In the genomic region with DNA sequence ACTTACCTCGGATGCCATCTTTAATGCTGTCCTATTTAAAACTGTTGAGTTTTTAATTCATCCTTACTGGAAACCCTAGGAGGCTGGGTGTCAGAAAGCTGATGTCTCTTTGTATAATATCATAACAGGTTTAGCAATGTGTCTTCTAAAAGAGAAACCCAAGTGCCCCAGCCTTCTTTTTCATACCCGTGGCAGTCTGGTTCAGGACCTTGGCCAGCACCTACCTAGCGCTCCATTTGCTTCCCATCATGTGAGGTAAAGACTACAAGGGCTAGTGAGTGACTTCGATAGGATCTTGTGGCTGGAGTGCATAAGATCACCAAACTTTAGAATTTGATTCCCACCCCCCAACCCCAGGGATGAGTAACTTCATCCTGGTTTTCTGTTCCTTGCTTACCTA, we compare ENCODE assay signal across 12 mouse cellular contexts. TPM values are rescaled to one million over a fixed set of nuclear protein-coding genes. Genes with fewer than 3 reads are reported as not detected.
DNase-seq lines count a peak whose midpoint lies in the region; ATAC-seq and TF ChIP-seq lines count a peak whose summit lies in the region.
"Had no signal": no experiment of that assay in that cellular context is flagged by ENCODE, and none has a peak within 500 bp of the region (broad histone marks: within the 10 kb centered on the region; RNA-seq: fewer than 3 reads in every experiment).

No protein-coding gene starts in this region.

- WGBS in hindbrain, embryonic 14.5 days: 56% methylated on average over 4 of the region's 4 CpGs
- 70% methylated on average over 4 of the region's 4 CpGs for WGBS in hindbrain, embryonic 16.5 days
- WGBS in embryonic facial prominence, embryonic 11.5 days: 52% methylated on average over 4 of the region's 4 CpGs
- WGBS in midbrain, embryonic 14.5 days: 71% methylated on average over 4 of the region's 4 CpGs
- 56% methylated on average over 4 of the region's 4 CpGs for WGBS in forebrain, postnatal 0 days

- H3K27me3 ChIP-seq in hindbrain, embryonic 14.5 days (ENCODE audit: control insufficient read depth, insufficient read depth, low read length): no peaks in the 10 kb centered on the region
- H3K27me3 ChIP-seq in hindbrain, embryonic 16.5 days (replicated peaks; ENCODE audit: control insufficient read depth, insufficient read depth, low read length): no peaks in the 10 kb centered on the region
- H3K27me3 ChIP-seq in embryonic facial prominence, embryonic 11.5 days (ENCODE audit: control insufficient read depth, insufficient read depth, low read length): no peaks in the 10 kb centered on the region
- no peaks in the 10 kb centered on the region for H3K27me3 ChIP-seq in midbrain, embryonic 14.5 days (ENCODE audit: control insufficient read depth, insufficient read depth, low read length)
- no peaks in the 10 kb centered on the region for H3K27me3 ChIP-seq in forebrain, postnatal 0 days (ENCODE audit: insufficient read depth, low read length)
- H3K27me3 ChIP-seq: heart, embryonic 13.5 days had no signal

- H3K4me1 ChIP-seq in hindbrain, embryonic 14.5 days (replicated peaks; ENCODE audit: control insufficient read depth, insufficient read depth, low read length): no peaks in the 10 kb centered on the region
- no peaks in the 10 kb centered on the region for H3K4me1 ChIP-seq in hindbrain, embryonic 16.5 days (ENCODE audit: control insufficient read depth, insufficient read depth, low read depth, low read length)
- H3K4me1 ChIP-seq in embryonic facial prominence, embryonic 11.5 days (ENCODE audit: control insufficient read depth, insufficient read depth, low read length): no peaks in the 10 kb centered on the region
- H3K4me1 ChIP-seq in midbrain, embryonic 14.5 days (ENCODE audit: control insufficient read depth, insufficient read depth, low read length): no peaks in the 10 kb centered on the region
- no peaks in the 10 kb centered on the region for H3K4me1 ChIP-seq in forebrain, postnatal 0 days (ENCODE audit: insufficient read depth)
- H3K4me1 ChIP-seq: heart, embryonic 13.5 days had no signal

- no peak overlapping the region for H3K27ac ChIP-seq in hindbrain, embryonic 14.5 days
- no peak overlapping the region for H3K27ac ChIP-seq in hindbrain, embryonic 16.5 days (ENCODE audit: low read depth, low read length)
- no peak overlapping the region for H3K27ac ChIP-seq in embryonic facial prominence, embryonic 11.5 days (replicated peaks; ENCODE audit: low read depth, low read length)
- no peak overlapping the region for H3K27ac ChIP-seq in midbrain, embryonic 14.5 days (replicated peaks; ENCODE audit: low read depth, low read length)
- no peak overlapping the region for H3K27ac ChIP-seq in forebrain, postnatal 0 days (ENCODE audit: low read depth, low read length)
- H3K27ac ChIP-seq: heart, embryonic 13.5 days had no signal

- H3K9ac ChIP-seq in hindbrain, embryonic 14.5 days: no peak overlapping the region
- H3K9ac ChIP-seq in hindbrain, embryonic 16.5 days (ENCODE audit: low read depth, low read length): no peak overlapping the region
- H3K9ac ChIP-seq in embryonic facial prominence, embryonic 11.5 days (replicated peaks; ENCODE audit: low read length): no peak overlapping the region
- no peak overlapping the region for H3K9ac ChIP-seq in midbrain, embryonic 14.5 days (replicated peaks; ENCODE audit: low read length)
- H3K9ac ChIP-seq in forebrain, postnatal 0 days: no peak overlapping the region
- H3K9ac ChIP-seq: heart, embryonic 13.5 days had no signal

- no peak overlapping the region for H3K4me2 ChIP-seq in hindbrain, embryonic 14.5 days (replicated peaks)
- H3K4me2 ChIP-seq in hindbrain, embryonic 16.5 days (ENCODE audit: low read length): no peak overlapping the region
- no peak overlapping the region for H3K4me2 ChIP-seq in embryonic facial prominence, embryonic 11.5 days (ENCODE audit: low read depth, low read length)
- H3K4me2 ChIP-seq in midbrain, embryonic 14.5 days (ENCODE audit: low read length): no peak overlapping the region
- no peak overlapping the region for H3K4me2 ChIP-seq in forebrain, postnatal 0 days (ENCODE audit: low read depth)
- H3K4me2 ChIP-seq: heart, embryonic 13.5 days had no signal

- no peak for ATAC-seq in hindbrain, embryonic 14.5 days (ENCODE audit: low FRiP score)
- ATAC-seq in hindbrain, embryonic 16.5 days: no peak
- no peak for ATAC-seq in embryonic facial prominence, embryonic 11.5 days (replicated peaks; ENCODE audit: insufficient number of reproducible peaks, low FRiP score, low TSS enrichment, low read depth)
- ATAC-seq in midbrain, embryonic 14.5 days (ENCODE audit: low FRiP score, low TSS enrichment): no peak
- no peak for ATAC-seq in forebrain, postnatal 0 days
- ATAC-seq: midbrain, embryonic 16.5 days had no signal

- no peak overlapping the region for H3K4me3 ChIP-seq in hindbrain, embryonic 14.5 days (replicated peaks; ENCODE audit: low read length)
- H3K4me3 ChIP-seq in hindbrain, embryonic 16.5 days (ENCODE audit: low read length): no peak overlapping the region
- no peak overlapping the region for H3K4me3 ChIP-seq in embryonic facial prominence, embryonic 11.5 days (ENCODE audit: low read depth, low read length)
- no peak overlapping the region for H3K4me3 ChIP-seq in midbrain, embryonic 14.5 days (replicated peaks; ENCODE audit: low read depth, low read length)
- no peak overlapping the region for H3K4me3 ChIP-seq in forebrain, postnatal 0 days (ENCODE audit: low read depth, low read length)
- H3K4me3 ChIP-seq: heart, embryonic 13.5 days had no signal

- peak; percentile 26 for DNase-seq in hindbrain, embryonic 14.5 days (ENCODE audit: low spot score)
- peak; percentile 10 for DNase-seq in urinary bladder, postnatal 14 days (ENCODE audit: low spot score)
- no peak for DNase-seq in urinary bladder, postnatal 4 days (ENCODE audit: low spot score in 2 of 2)
- DNase-seq in embryonic facial prominence, embryonic 11.5 days (ENCODE audit: low spot score): peak; percentile 77
- DNase-seq in yolk sac, embryonic 10.5 days (ENCODE audit: low spot score): peak; percentile 22
- DNase-seq in midbrain, embryonic 14.5 days: no peak
- DNase-seq in forebrain, postnatal 0 days: no peak

- no peak for TF ChIP-seq CTCF in forebrain, postnatal 0 days (IDR thresholded peaks at IDR 0.05; ENCODE audit: low read depth)

- H3K36me3 ChIP-seq in hindbrain, embryonic 14.5 days (replicated peaks; ENCODE audit: control insufficient read depth, insufficient read depth): peaks cover 73% of the 10 kb centered on the region
- peaks cover 19% of the 10 kb centered on the region for H3K36me3 ChIP-seq in hindbrain, embryonic 16.5 days (ENCODE audit: control insufficient read depth, insufficient read depth, low read length)
- no peaks in the 10 kb centered on the region for H3K36me3 ChIP-seq in embryonic facial prominence, embryonic 11.5 days (replicated peaks; ENCODE audit: control insufficient read depth, insufficient read depth, low read depth, low read length)
- H3K36me3 ChIP-seq in midbrain, embryonic 14.5 days (ENCODE audit: control insufficient read depth, insufficient read depth, low read length): peaks cover 77% of the 10 kb centered on the region
- H3K36me3 ChIP-seq in forebrain, postnatal 0 days (ENCODE audit: insufficient read depth): peaks cover 59% of the 10 kb centered on the region
- H3K36me3 ChIP-seq: heart, embryonic 13.5 days had no signal

- no peaks in the 10 kb centered on the region for H3K9me3 ChIP-seq in hindbrain, embryonic 14.5 days (ENCODE audit: control insufficient read depth, low read length)
- no peaks in the 10 kb centered on the region for H3K9me3 ChIP-seq in hindbrain, embryonic 16.5 days (ENCODE audit: control insufficient read depth, low read length)
- no peaks in the 10 kb centered on the region for H3K9me3 ChIP-seq in embryonic facial prominence, embryonic 11.5 days (replicated peaks; ENCODE audit: control insufficient read depth, low read length)
- H3K9me3 ChIP-seq in midbrain, embryonic 14.5 days (ENCODE audit: control insufficient read depth, low read length): no peaks in the 10 kb centered on the region
- no peaks in the 10 kb centered on the region for H3K9me3 ChIP-seq in forebrain, postnatal 0 days (ENCODE audit: low read length)
- H3K9me3 ChIP-seq: heart, embryonic 13.5 days had no signal

RNA-seq across cellular contexts. Expression of a gene that starts 26.7 kb away (rescaled TPM):
- not detected in 2 replicates for polyA plus RNA-seq in hindbrain, embryonic 14.5 days (2014; fragmentation: Nextera tagmentation; extraction: Ambion mirVana)
- not detected in 2 replicates for polyA plus RNA-seq in hindbrain, embryonic 16.5 days (2015; fragmentation: Nextera tagmentation; extraction: Ambion mirVana)
- polyA plus RNA-seq in embryonic facial prominence, embryonic 11.5 days (2014; fragmentation: Nextera tagmentation; extraction: Ambion mirVana): not detected in 2 replicates
- not detected in 2 replicates for polyA plus RNA-seq in midbrain, embryonic 14.5 days (2014; fragmentation: Nextera tagmentation; extraction: Ambion mirVana)
- total RNA-seq in forebrain, postnatal 0 days (2014; rRNA removed): not detected in 2 replicates
- polyA plus RNA-seq in forebrain, postnatal 0 days (2015; fragmentation: Nextera tagmentation; extraction: Ambion mirVana): not detected in 2 replicates
- total RNA-seq: left cerebral cortex, adult 18-20 months had no signal
- polyA plus RNA-seq: heart, embryonic 13.5 days; midbrain, embryonic 16.5 days; small intestine, adult 2 months had no signal

RNA-seq across cellular contexts. Expression of a gene that starts 40.1 kb away (rescaled TPM):
- 42.4 and 44.2 TPM in 2 replicates for polyA plus RNA-seq in hindbrain, embryonic 14.5 days (2014; fragmentation: Nextera tagmentation; extraction: Ambion mirVana)
- 49.8 and 52.6 TPM in 2 replicates for polyA plus RNA-seq in hindbrain, embryonic 16.5 days (2015; fragmentation: Nextera tagmentation; extraction: Ambion mirVana)
- polyA plus RNA-seq in embryonic facial prominence, embryonic 11.5 days (2014; fragmentation: Nextera tagmentation; extraction: Ambion mirVana): 4.4 and 5.4 TPM in 2 replicates
- 38.4 and 40.9 TPM in 2 replicates for polyA plus RNA-seq in midbrain, embryonic 14.5 days (2014; fragmentation: Nextera tagmentation; extraction: Ambion mirVana)
- total RNA-seq in forebrain, postnatal 0 days (2014; rRNA removed): 56.3 and 57.7 TPM in 2 replicates
- polyA plus RNA-seq in forebrain, postnatal 0 days (2015; fragmentation: Nextera tagmentation; extraction: Ambion mirVana): 44.7 and 48.5 TPM in 2 replicates

Comparison
In these comparisons a context has a peak if more than half of its experiments do, and no peak if none do; other contexts are left out.
1. DNase-seq: peak in hindbrain, embryonic 14.5 days (single experiment), urinary bladder, postnatal 14 days (single experiment), embryonic facial prominence, embryonic 11.5 days (single experiment) and yolk sac, embryonic 10.5 days (single experiment); none in urinary bladder, postnatal 4 days (0 of 2), midbrain, embryonic 14.5 days (single experiment) and forebrain, postnatal 0 days (single experiment).